Mouse (Mus musculus) frontal cortex, postnatal 14 days (tissue): ENCODE data around the gene Rnf149.

ENCODE experiments used
- DNase-seq, 2 experiments: peaks; one replicate each; pipeline ENCODE4 v3.0.0; 2022; ENCODE audit warnings: low spot score in 2 of 2

Gene Rnf149

GRCm38 (mm10) chr1:39575778-39576375, 1.3 kb downstream of the Rnf149 start:
- DNase-seq = no peak

GRCm38 (mm10) chr1:39573890-39574289, 3.3 kb downstream of the Rnf149 start:
- no peak for DNase-seq

GRCm38 (mm10) chr1:39571653-39572052, 5.6 kb downstream of the Rnf149 start:
- no peak for DNase-seq

GRCm38 (mm10) chr1:39568079-39568478, 9.1 kb downstream of the Rnf149 start:
- DNase-seq = no peak

- no peak for DNase-seq
Measured at GRCm38 (mm10) chr1:39564603-39565002, 12.6 kb downstream of the Rnf149 start.

- no peak for DNase-seq
Measured at GRCm38 (mm10) chr1:39563161-39563560, 14.0 kb downstream of the Rnf149 start.

- DNase-seq = no peak
Measured at GRCm38 (mm10) chr1:39561920-39562319, 15.3 kb downstream of the Rnf149 start.

GRCm38 (mm10) chr1:39559009-39559408, 18.2 kb downstream of the Rnf149 start:
- no peak for DNase-seq

- DNase-seq = peak in 1 of 2 experiments; percentile 38
Measured at GRCm38 (mm10) chr1:39555556-39556415, 21.4 kb downstream of the Rnf149 start.

GRCm38 (mm10) chr1:39549831-39550230, 27.4 kb downstream of the Rnf149 start:
- no peak for DNase-seq

- DNase-seq = no peak
Measured at GRCm38 (mm10) chr1:39547238-39547637, 30.0 kb downstream of the Rnf149 start.

GRCm38 (mm10) chr1:39546160-39546866, 30.9 kb downstream of the Rnf149 start:
- DNase-seq = no peak

GRCm38 (mm10) chr1:39545589-39545988, 31.6 kb downstream of the Rnf149 start:
- DNase-seq = no peak

GRCm38 (mm10) chr1:39540592-39540991, 36.6 kb downstream of the Rnf149 start:
- DNase-seq = no peak

GRCm38 (mm10) chr1:39537631-39538380, 39.4 kb downstream of the Rnf149 start:
- no peak for DNase-seq

- no peak for DNase-seq
Measured at GRCm38 (mm10) chr1:39536701-39537100, 40.5 kb downstream of the Rnf149 start.

- DNase-seq = peak; percentile 95 to 97
Measured at GRCm38 (mm10) chr1:39535515-39536311, 41.5 kb downstream of the Rnf149 start.

- no peak for DNase-seq
Measured at GRCm38 (mm10) chr1:39534831-39535230, 42.4 kb downstream of the Rnf149 start, which contains the start of gene Cnot11. Cnot11 (plus strand) TSS chr1:39534992.

GRCm38 (mm10) chr1:39533917-39534316, 43.3 kb downstream of the Rnf149 start:
- no peak for DNase-seq

GRCm38 (mm10) chr1:39531036-39531435, 46.2 kb downstream of the Rnf149 start:
- DNase-seq = no peak
